Mouse (Mus musculus) kidney, embryonic 16.5 days (tissue): ENCODE measurements around the gene Nabp2. TPM values are rescaled to one million over a fixed set of nuclear protein-coding genes. Genes with fewer than 3 reads are reported as not detected.
A peak's percentile ranks its signal among the peaks of the same experiment; 100 is the strongest.

ENCODE experiments used
- ATAC-seq: fragments of 200-750 bp; cut with Nextera tagmentation; 2 replicates; pipeline ENCODE4 v1.8.0; 2017; ENCODE audit warnings: moderate TSS enrichment; ENCODE audit not compliant: low FRiP score, low TSS enrichment
- H3K27ac ChIP-seq: fragments of 300-500 bp; sonication (generic); 2 replicates; pipeline ENCODE4 v1.5.1; 2014; ENCODE audit warnings: low read length
- H3K27me3 ChIP-seq: fragments of 300-500 bp; sonication (generic); 2 replicates; pipeline ENCODE4 v1.6.1; 2014; ENCODE audit warnings: low read length, control low read depth, mixed read lengths; ENCODE audit not compliant: insufficient read depth
- H3K36me3 ChIP-seq: fragments of 300-500 bp; sonication (generic); 2 replicates; pipeline ENCODE4 v1.6.1; 2014; ENCODE audit warnings: low read length, control low read depth, mixed read lengths; ENCODE audit not compliant: insufficient read depth
- H3K4me1 ChIP-seq: fragments of 300-500 bp; sonication (generic); 2 replicates; pipeline ENCODE4 v1.6.1; 2014; ENCODE audit warnings: low read length, control low read depth, mixed read lengths; ENCODE audit not compliant: insufficient read depth
- H3K4me2 ChIP-seq: fragments of 300-500 bp; sonication (generic); replicated peaks from 2 replicates; pipeline ENCODE4 v1.6.1; 2014; ENCODE audit warnings: low read depth, low read length
- H3K4me3 ChIP-seq: fragments of 300-500 bp; sonication (generic); 2 replicates; pipeline ENCODE4 v1.5.1; 2014; ENCODE audit warnings: mild to moderate bottlenecking, low read length
- H3K9ac ChIP-seq: fragments of 300-500 bp; sonication (generic); replicated peaks from 2 replicates; pipeline ENCODE4 v1.6.1; 2014; ENCODE audit warnings: low read length
- H3K9me3 ChIP-seq: fragments of 300-500 bp; sonication (generic); 2 replicates; pipeline ENCODE4 v1.6.1; 2016; ENCODE audit warnings: low read length, control low read depth
- WGBS: fragments of 180-500 bp; shearing (Covaris S2); extraction: QIAGEN DNeasy Blood & Tissue Kit; methylation state at CpG from one replicate; pipeline ENCODE4 v1.1.7; 2014; 5-methylcytosine and 5-hydroxymethylcytosine counted together
- polyA plus RNA-seq: library from polyadenylated mRNA; unstranded; fragments of >200 nt; fragmentation: Nextera tagmentation; extraction: Ambion mirVana; gene quantifications from 2 replicates; pipeline ENCODE4 v1.2.1, GENCODE M21; 2015

Gene Nabp2
- polyA plus RNA-seq, 1 experiment from 2014 or later = 81.7 TPM

- no peak overlapping the region for H3K9ac ChIP-seq
- no peak overlapping the region for H3K4me3 ChIP-seq
- no peaks in the 10 kb centered on the region for H3K27me3 ChIP-seq
- H3K36me3 ChIP-seq = peaks cover 7% of the 10 kb centered on the region; the same call in 1 of the 2 replicates
- H3K27ac ChIP-seq = no peak overlapping the region
- no peaks in the 10 kb centered on the region for H3K9me3 ChIP-seq
- H3K4me2 ChIP-seq = no peak overlapping the region
- no peak for ATAC-seq
- WGBS = 80% methylated on average over 4 of the region's 4 CpGs
- H3K4me1 ChIP-seq = peaks cover 7% of the 10 kb centered on the region; the same call in 1 of the 2 replicates
Observed at GRCm38 (mm10) chr10:128445407-128445806, 34.1 kb upstream of the Nabp2 start.

- Histone ChIP-seq H3K4me2 (no peak overlapping the region), H3K27me3 (no peaks in the 10 kb centered on the region), H3K4me1 (peaks cover 17% of the 10 kb centered on the region), H3K4me3 (no peak overlapping the region), H3K36me3 (peaks cover 17% of the 10 kb centered on the region; the same call in 1 of the 2 replicates), H3K9me3 (no peaks in the 10 kb centered on the region), H3K9ac (no peak overlapping the region), H3K27ac (0 out of 2 replicates have a peak overlapping the region, but pooled peaks have one; percentile 1)
- peak; percentile 52 for ATAC-seq
- 32% methylated on average over 6 of the region's 6 CpGs for WGBS
Observed at GRCm38 (mm10) chr10:128444354-128444753, 33.1 kb upstream of the Nabp2 start.

GRCm38 (mm10) chr10:128442718-128443117, 31.4 kb upstream of the Nabp2 start:
- ATAC-seq = no peak
- no peak overlapping the region for H3K27ac ChIP-seq
- no peaks in the 10 kb centered on the region for H3K27me3 ChIP-seq
- H3K36me3 ChIP-seq = peaks cover 26% of the 10 kb centered on the region
- peaks cover 34% of the 10 kb centered on the region for H3K4me1 ChIP-seq
- H3K9ac ChIP-seq = no peak overlapping the region
- H3K4me2 ChIP-seq = no peak overlapping the region
- 97% methylated on average over 1 of the region's 1 CpGs for WGBS
- H3K9me3 ChIP-seq = no peaks in the 10 kb centered on the region
- no peak overlapping the region for H3K4me3 ChIP-seq

GRCm38 (mm10) chr10:128441324-128442119, 30.2 kb upstream of the Nabp2 start:
- Histone ChIP-seq H3K4me3 (no peak overlapping the region), H3K36me3 (peaks cover 37% of the 10 kb centered on the region), H3K9ac (no peak overlapping the region), H3K9me3 (no peaks in the 10 kb centered on the region), H3K27me3 (no peaks in the 10 kb centered on the region), H3K27ac (no peak overlapping the region), H3K4me1 (peaks cover 35% of the 10 kb centered on the region), H3K4me2 (no peak overlapping the region)
- 88% methylated on average over 10 of the region's 10 CpGs for WGBS
- no peak for ATAC-seq

GRCm38 (mm10) chr10:128440407-128440806, 29.1 kb upstream of the Nabp2 start:
- Histone ChIP-seq H3K9me3 (no peaks in the 10 kb centered on the region), H3K27ac (peak overlapping the region; percentile 84), H3K27me3 (no peaks in the 10 kb centered on the region), H3K4me2 (no peak overlapping the region), H3K36me3 (peaks cover 47% of the 10 kb centered on the region), H3K9ac (no peak overlapping the region), H3K4me1 (peaks cover 46% of the 10 kb centered on the region), H3K4me3 (no peak overlapping the region)
- no peak for ATAC-seq
- WGBS = 29% methylated on average over 10 of the region's 10 CpGs

GRCm38 (mm10) chr10:128438675-128439279, 27.5 kb upstream of the Nabp2 start:
- H3K27me3 ChIP-seq = no peaks in the 10 kb centered on the region
- ATAC-seq = peak; percentile 62
- H3K4me2 ChIP-seq = no peak overlapping the region
- H3K9ac ChIP-seq = peak overlapping the region; percentile 48
- peaks cover 47% of the 10 kb centered on the region for H3K36me3 ChIP-seq
- no peak overlapping the region for H3K4me3 ChIP-seq
- H3K9me3 ChIP-seq = no peaks in the 10 kb centered on the region
- 35% methylated on average over 10 of the region's 10 CpGs for WGBS
- H3K27ac ChIP-seq = peak overlapping the region; percentile 84
- H3K4me1 ChIP-seq = peaks cover 53% of the 10 kb centered on the region

DNA sequence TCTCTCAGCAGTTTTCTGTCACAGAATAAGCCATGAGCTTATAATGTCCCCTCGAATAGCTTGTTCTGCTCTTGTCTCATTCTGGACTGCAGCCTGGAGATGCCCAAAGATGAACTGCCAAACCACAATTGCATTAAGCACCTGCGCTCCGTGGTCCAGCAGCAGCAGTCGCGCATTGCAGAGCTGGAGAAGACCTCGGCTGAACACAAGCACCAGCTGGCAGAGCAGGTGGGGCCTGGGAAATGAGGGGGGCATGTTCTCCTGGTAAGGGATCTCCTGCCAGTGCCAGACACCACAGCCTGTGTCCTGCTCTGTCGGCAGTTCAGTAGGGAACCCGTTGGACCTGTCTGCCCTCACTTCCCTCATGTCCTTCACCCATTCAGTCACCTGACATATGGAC, 25.1 kb upstream of the Nabp2 start:
- H3K36me3 ChIP-seq = peaks cover 47% of the 10 kb centered on the region
- H3K4me2 ChIP-seq = no peak overlapping the region
- H3K27me3 ChIP-seq = no peaks in the 10 kb centered on the region
- WGBS = 71% methylated on average over 8 of the region's 8 CpGs
- no peaks in the 10 kb centered on the region for H3K9me3 ChIP-seq
- no peak overlapping the region for H3K4me3 ChIP-seq
- ATAC-seq = no peak
- no peak overlapping the region for H3K9ac ChIP-seq
- peaks cover 59% of the 10 kb centered on the region for H3K4me1 ChIP-seq
- H3K27ac ChIP-seq = peak overlapping the region; percentile 59; the same call in 1 of the 2 replicates

DNA sequence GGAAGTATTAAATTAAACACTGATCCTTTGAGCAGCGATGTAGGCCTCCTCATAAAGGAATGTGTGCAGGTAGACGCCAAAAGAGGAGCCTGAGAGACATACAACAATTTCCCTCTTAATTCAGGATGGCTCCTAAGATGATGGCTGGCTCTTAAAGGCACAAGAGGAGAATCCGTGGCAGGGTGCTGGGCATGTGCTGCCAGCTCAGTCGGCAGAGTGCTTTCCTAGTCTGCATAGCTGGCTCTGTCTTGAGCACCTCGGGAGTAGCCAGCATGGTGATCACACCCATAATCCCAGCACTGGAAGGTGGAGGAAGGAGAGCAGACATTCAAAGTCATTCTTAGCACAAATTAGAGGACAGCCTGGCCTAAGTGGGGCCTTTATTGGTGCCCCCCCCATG, 24.6 kb upstream of the Nabp2 start:
- H3K4me2 ChIP-seq = no peak overlapping the region
- H3K9ac ChIP-seq = no peak overlapping the region; the same call in 1 of the 2 replicates
- peaks cover 51% of the 10 kb centered on the region for H3K36me3 ChIP-seq
- peaks cover 59% of the 10 kb centered on the region for H3K4me1 ChIP-seq
- no peaks in the 10 kb centered on the region for H3K27me3 ChIP-seq
- no peak for ATAC-seq
- no peak overlapping the region for H3K4me3 ChIP-seq
- peak overlapping the region; percentile 59 for H3K27ac ChIP-seq
- WGBS = 63% methylated on average over 5 of the region's 5 CpGs
- no peaks in the 10 kb centered on the region for H3K9me3 ChIP-seq

- WGBS = 47% methylated on average over 17 of the region's 17 CpGs
- Histone ChIP-seq H3K9ac (no peak overlapping the region; the same call in 1 of the 2 replicates), H3K4me1 (peaks cover 58% of the 10 kb centered on the region), H3K4me3 (no peak overlapping the region), H3K4me2 (no peak overlapping the region), H3K27ac (peak overlapping the region; percentile 59), H3K9me3 (no peaks in the 10 kb centered on the region), H3K27me3 (no peaks in the 10 kb centered on the region), H3K36me3 (peaks cover 55% of the 10 kb centered on the region)
- ATAC-seq = peak; percentile 86
Observed at GRCm38 (mm10) chr10:128435186-128435823, 24.0 kb upstream of the Nabp2 start.
